Comparison of ENCODE assay signal across 16 mouse cellular contexts in genomic region chr9:48644376-48644775, GRCm38 (mm10). TPM values are rescaled to one million over a fixed set of nuclear protein-coding genes. Genes with fewer than 3 reads are reported as not detected.
DNase-seq lines count a peak whose midpoint lies in the region; ATAC-seq lines count a peak whose summit lies in the region.
"Had no signal": no experiment of that assay in that cellular context is flagged by ENCODE, and none has a peak within 500 bp of the region (broad histone marks: within the 10 kb centered on the region; RNA-seq: fewer than 3 reads in every experiment).

No protein-coding gene starts in this region.

- peaks cover 20% of the 10 kb centered on the region for H3K27me3 ChIP-seq in heart, embryonic 10.5 days (ENCODE audit: insufficient read depth, poor library complexity, severe bottlenecking)
- peaks cover 24% of the 10 kb centered on the region for H3K27me3 ChIP-seq in heart, embryonic 12.5 days (replicated peaks)
- peaks cover 10% of the 10 kb centered on the region for H3K27me3 ChIP-seq in liver, embryonic 11.5 days (replicated peaks; ENCODE audit: control insufficient read depth, insufficient read depth, low read length)
- peaks cover 19% of the 10 kb centered on the region for H3K27me3 ChIP-seq in liver, embryonic 12.5 days (replicated peaks)

- H3K27ac ChIP-seq in heart, embryonic 10.5 days = no peak overlapping the region
- no peak overlapping the region for H3K27ac ChIP-seq in heart, embryonic 12.5 days (ENCODE audit: poor library complexity, severe bottlenecking)
- H3K27ac ChIP-seq in liver, embryonic 11.5 days (ENCODE audit: low read depth, low read length) = no peak overlapping the region
- H3K27ac ChIP-seq in liver, embryonic 12.5 days = no peak overlapping the region
- H3K27ac ChIP-seq: limb, embryonic 15.5 days; macrophage had no signal

- H3K9me3 ChIP-seq in heart, embryonic 10.5 days = peaks cover 7% of the 10 kb centered on the region
- peaks cover 7% of the 10 kb centered on the region for H3K9me3 ChIP-seq in heart, embryonic 12.5 days (replicated peaks)
- no peaks in the 10 kb centered on the region; the same call in 1 of the 2 replicates for H3K9me3 ChIP-seq in liver, embryonic 11.5 days (ENCODE audit: control insufficient read depth, low read length)
- peaks cover 8% of the 10 kb centered on the region for H3K9me3 ChIP-seq in liver, embryonic 12.5 days (replicated peaks)
- H3K9me3 ChIP-seq: limb, embryonic 15.5 days had no signal

- no peak for ATAC-seq in heart, embryonic 12.5 days (ENCODE audit: insufficient number of reproducible peaks, low FRiP score)
- ATAC-seq in liver, embryonic 11.5 days (replicated peaks; ENCODE audit: low FRiP score) = no peak
- no peak for ATAC-seq in liver, embryonic 12.5 days
- ATAC-seq in megakaryocyte-erythroid progenitor cell, adult 5-6 weeks (replicated peaks; ENCODE audit: low FRiP score, low TSS enrichment, poor library complexity, severe bottlenecking) = no peak

- WGBS in heart, embryonic 10.5 days = 74% methylated on average over 3 of the region's 3 CpGs
- WGBS in heart, embryonic 12.5 days = 70% methylated on average over 3 of the region's 3 CpGs
- WGBS in liver, embryonic 11.5 days = 75% methylated on average over 3 of the region's 3 CpGs
- 67% methylated on average over 3 of the region's 3 CpGs for WGBS in liver, embryonic 12.5 days (ENCODE audit: insufficient replicate concordance)

- DNase-seq in heart, embryonic 10.5 days (ENCODE audit: low spot score) = peak; percentile 65
- DNase-seq in liver, embryonic 11.5 days (ENCODE audit: low spot score) = peak; percentile 26
- DNase-seq in testis, postnatal 10 days (ENCODE audit: low spot score) = peak; percentile 25
- DNase-seq in testis, postnatal 14 days (ENCODE audit: low spot score) = no peak
- DNase-seq: adrenal gland, adult 8-10 months; cerebellum, adult 8-10 months; heart, postnatal 14 days; kidney, postnatal 36 days; thymus, adult 2 months had no signal

- no peaks in the 10 kb centered on the region for H3K36me3 ChIP-seq in heart, embryonic 10.5 days
- H3K36me3 ChIP-seq in heart, embryonic 12.5 days = no peaks in the 10 kb centered on the region
- no peaks in the 10 kb centered on the region for H3K36me3 ChIP-seq in liver, embryonic 11.5 days (ENCODE audit: control insufficient read depth, insufficient read depth, low read length)
- no peaks in the 10 kb centered on the region for H3K36me3 ChIP-seq in liver, embryonic 12.5 days
- H3K36me3 ChIP-seq: limb, embryonic 15.5 days had no signal

- H3K4me2 ChIP-seq in heart, embryonic 12.5 days = no peak overlapping the region
- H3K4me2 ChIP-seq in liver, embryonic 11.5 days = no peak overlapping the region
- no peak overlapping the region for H3K4me2 ChIP-seq in liver, embryonic 12.5 days
- H3K4me2 ChIP-seq: limb, embryonic 15.5 days had no signal

- H3K4me1 ChIP-seq in heart, embryonic 10.5 days = peaks cover 24% of the 10 kb centered on the region
- peaks cover 16% of the 10 kb centered on the region for H3K4me1 ChIP-seq in heart, embryonic 12.5 days (replicated peaks)
- H3K4me1 ChIP-seq in liver, embryonic 11.5 days (replicated peaks; ENCODE audit: control insufficient read depth, insufficient read depth, low read length) = peaks cover 6% of the 10 kb centered on the region
- peaks cover 15% of the 10 kb centered on the region for H3K4me1 ChIP-seq in liver, embryonic 12.5 days

- H3K4me3 ChIP-seq in heart, embryonic 10.5 days = no peak overlapping the region
- H3K4me3 ChIP-seq in heart, embryonic 12.5 days = no peak overlapping the region
- no peak overlapping the region for H3K4me3 ChIP-seq in liver, embryonic 11.5 days (ENCODE audit: low read depth, low read length)
- H3K4me3 ChIP-seq in liver, embryonic 12.5 days = no peak overlapping the region
- H3K4me3 ChIP-seq: limb, embryonic 15.5 days had no signal

- no peak overlapping the region for H3K9ac ChIP-seq in heart, embryonic 12.5 days
- H3K9ac ChIP-seq in liver, embryonic 11.5 days (ENCODE audit: low read depth, low read length) = no peak overlapping the region
- no peak overlapping the region for H3K9ac ChIP-seq in liver, embryonic 12.5 days
- H3K9ac ChIP-seq: limb, embryonic 15.5 days had no signal

RNA-seq across cellular contexts. Expression of gene Nnmt, which starts 39.4 kb away (rescaled TPM):
- 2.1 and 2.5 TPM in 2 replicates for polyA plus RNA-seq in heart, embryonic 10.5 days (2016; fragmentation: Nextera tagmentation; extraction: Ambion mirVana)
- 3.1 and 3.3 TPM in 2 replicates for polyA plus RNA-seq in heart, embryonic 12.5 days (2016; fragmentation: Nextera tagmentation; extraction: Ambion mirVana)
- polyA plus RNA-seq in liver, embryonic 11.5 days (2014; fragmentation: Nextera tagmentation; extraction: Ambion mirVana) = 1.3 and 1.8 TPM in 2 replicates
- polyA plus RNA-seq in liver, embryonic 12.5 days (2016; fragmentation: Nextera tagmentation; extraction: Ambion mirVana) = 0.43 and 0.59 TPM in 2 replicates
- total RNA-seq in megakaryocyte-erythroid progenitor cell, adult 5-6 weeks (2014; fragmentation: Nextera tagmentation) = not detected in 2 replicates
- total RNA-seq in megakaryocyte-erythroid progenitor cell, adult 5-6 weeks (2017) = not detected in 2 replicates
- total RNA-seq: granulocyte monocyte progenitor cell, adult 5-6 weeks; neutrophil, adult 5-6 weeks had no signal
- polyA plus RNA-seq: macrophage had no signal
